Mouse (Mus musculus) CD4-positive, CD25-positive, alpha-beta regulatory T cell, adult 4 months (primary cell): ENCODE results near the gene Lhfpl1. TPM values are rescaled to one million over a fixed set of nuclear protein-coding genes. Genes with fewer than 3 reads are reported as not detected.
"Not testable (repeated sequence)": the region's sequence is repeated elsewhere in the genome, so short reads cannot be mapped to it uniquely, and the experiment has no call there.

Experiments
- ATAC-seq: one replicate; pipeline ENCODE4 v1.8.0; 2017
- polyA plus RNA-seq, 2 experiments: library from polyadenylated mRNA; unstranded; fragments of 100-300 nt; shearing (Covaris generic); gene quantifications; one replicate each; pipeline ENCODE4 v1.2.1; 2017

The Lhfpl1 gene
- polyA plus RNA-seq = 1 to 10 TPM; 2.6 to 4.4 TPM

GRCm38 (mm10) chrX:145348377-145349203 is at the start of gene Lhfpl1:
TSS of gene Lhfpl1 (minus strand) at chrX:145349089.
- ATAC-seq = no peak

GRCm38 (mm10) chrX:145371839-145372238 is 22.9 kb upstream of the Lhfpl1 start:
- ATAC-seq = no peak

GRCm38 (mm10) chrX:145362527-145362926 is 13.6 kb upstream of the Lhfpl1 start:
- peak; percentile 80 for ATAC-seq

- no peak for ATAC-seq
Measured at GRCm38 (mm10) chrX:145342402-145342801, 6.5 kb downstream of the Lhfpl1 start.

DNA sequence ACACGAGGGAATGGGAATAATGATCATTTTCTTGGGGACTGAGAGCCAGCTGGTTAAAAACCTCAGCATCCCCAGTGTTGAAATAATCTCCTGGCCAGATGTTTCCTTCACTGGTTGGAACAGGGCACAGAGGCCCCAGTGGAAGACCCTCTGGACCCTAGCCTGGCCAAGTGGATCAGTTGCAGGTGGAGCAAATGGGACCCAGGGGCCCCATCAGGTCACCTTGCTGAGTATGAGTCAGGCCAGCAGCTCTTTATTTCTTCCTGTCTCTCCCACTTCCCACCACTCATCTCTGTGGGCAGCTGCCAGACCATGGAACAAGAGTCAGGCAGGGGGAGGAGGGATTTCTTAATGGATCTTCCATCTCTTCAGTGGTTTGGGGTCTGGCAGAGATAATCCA is 12.7 kb downstream of the Lhfpl1 start:
- ATAC-seq = no peak

GRCm38 (mm10) chrX:145308555-145308954 is 40.3 kb downstream of the Lhfpl1 start:
- no peak for ATAC-seq

GRCm38 (mm10) chrX:145307174-145307573 is 41.7 kb downstream of the Lhfpl1 start:
- ATAC-seq = no peak

DNA sequence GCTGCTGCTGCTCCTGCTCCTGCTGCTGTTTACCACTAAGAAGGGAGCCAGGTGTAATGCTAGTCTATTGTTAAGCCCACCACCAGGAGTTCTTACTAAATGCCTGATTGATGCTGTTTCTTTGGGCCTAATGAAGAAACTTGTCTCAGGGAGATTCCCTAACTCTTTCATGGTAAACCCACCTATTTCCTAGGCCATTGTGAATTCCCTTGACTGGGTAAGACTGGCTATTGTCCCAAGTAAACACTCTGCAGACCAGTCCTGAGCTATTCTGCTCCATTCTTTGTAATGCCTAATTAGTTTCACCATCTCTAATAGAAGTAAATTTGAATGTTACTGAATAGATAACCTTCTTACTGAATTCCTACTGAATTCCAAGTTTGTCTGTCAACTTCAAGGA is 48.7 kb downstream of the Lhfpl1 start:
- not testable (repeated sequence) for ATAC-seq

DNA sequence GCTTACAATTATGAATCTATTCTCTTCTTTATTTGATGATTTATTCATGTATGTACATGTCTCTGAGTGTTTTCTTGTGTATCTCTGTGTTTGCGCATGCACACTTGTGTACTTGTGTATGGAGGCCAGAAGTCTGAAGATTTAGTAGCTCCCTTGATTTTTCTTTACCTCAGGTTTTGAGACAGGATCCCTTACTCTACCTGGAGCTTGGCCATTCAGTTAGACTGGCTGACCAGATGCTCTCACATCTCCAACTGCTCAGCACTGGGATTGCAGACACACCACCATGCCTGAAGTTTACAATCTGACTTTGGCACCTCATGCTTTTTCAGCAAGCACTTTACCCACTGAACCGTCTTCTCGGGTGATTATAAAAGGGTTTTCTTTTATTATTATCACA is 76.7 kb downstream of the Lhfpl1 start:
- no peak for ATAC-seq

GRCm38 (mm10) chrX:145271768-145272167 is 77.1 kb downstream of the Lhfpl1 start:
- no peak for ATAC-seq

- no peak for ATAC-seq
Measured at GRCm38 (mm10) chrX:145261803-145262202, 87.1 kb downstream of the Lhfpl1 start.

Other genes with a start within 250 kb of the Lhfpl1 start
- under 1 TPM; 0.08 to 0.10 TPM for gene Amot, start 156.1 kb upstream of the Lhfpl1 start, polyA plus RNA-seq